Mouse (Mus musculus) spleen, postnatal 4 days (tissue): Measurements from ENCODE around the gene Clcn1.

Experiments used
- DNase-seq, 2 experiments: peaks; one replicate each; pipeline ENCODE4 v3.0.0; 2022; ENCODE audit warnings: low spot score in 2 of 2

The Clcn1 gene

DNA sequence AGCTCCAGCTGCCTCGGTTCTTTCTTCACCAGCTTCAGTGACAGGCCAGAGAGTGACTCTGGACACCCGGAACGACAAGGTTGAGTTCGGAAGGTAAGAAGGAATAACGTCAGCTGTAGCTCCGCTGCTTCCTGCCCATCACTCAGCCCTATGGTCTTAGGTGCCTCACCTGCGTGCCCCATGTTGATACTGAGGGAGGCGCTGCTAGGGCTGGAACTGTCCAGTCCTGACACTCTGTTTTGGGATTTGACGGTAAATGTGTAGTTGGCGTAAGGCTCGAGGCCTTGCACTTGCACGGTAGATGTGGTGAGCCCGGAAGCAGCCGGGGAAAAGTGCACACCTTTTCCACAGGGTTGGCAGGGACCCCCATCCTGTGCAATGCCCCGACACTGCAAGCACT is 78.1 kb downstream of the Clcn1 start:
- DNase-seq = no peak

DNA sequence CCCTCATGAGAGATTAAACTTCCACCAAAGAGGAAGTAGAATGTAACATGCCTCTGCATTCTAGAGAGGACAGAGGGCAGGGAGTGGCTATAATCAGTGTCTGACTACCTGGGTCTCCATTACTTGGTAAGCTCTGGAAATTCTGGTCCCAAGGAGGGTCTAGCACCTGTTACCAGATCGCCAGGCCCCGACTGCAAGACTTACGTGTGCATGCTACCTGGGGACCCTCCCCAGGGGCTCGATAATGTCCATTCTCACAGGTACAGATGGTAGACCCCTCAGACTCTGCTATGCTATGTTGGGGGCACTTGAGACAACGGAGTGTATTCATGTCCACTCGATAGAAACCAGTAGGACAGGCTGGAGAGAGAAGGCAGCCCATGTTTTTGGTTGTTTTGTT is 78.7 kb downstream of the Clcn1 start:
- peak in 1 of 2 experiments; percentile 50 for DNase-seq
